Mouse (Mus musculus) heart, embryonic 15.5 days (tissue): Measurements from ENCODE around the gene Zbtb16. TPM values are rescaled to one million over a fixed set of nuclear protein-coding genes. Genes with fewer than 3 reads are reported as not detected.

ENCODE experiments used
- ATAC-seq: fragments of 200-750 bp; cut with Nextera tagmentation; replicated peaks from 2 replicates; pipeline ENCODE4 v1.8.0; 2017; ENCODE audit warnings: low read depth, moderate TSS enrichment; ENCODE audit not compliant: insufficient number of reproducible peaks, insufficient read depth, low FRiP score
- H3K27ac ChIP-seq: fragments of 300-500 bp; sonication (generic); 2 replicates; pipeline ENCODE4 v1.5.1; 2015; ENCODE audit warnings: mild to moderate bottlenecking, inconsistent platforms
- H3K27me3 ChIP-seq: fragments of 300-500 bp; sonication (generic); 2 replicates; pipeline ENCODE4 v1.6.1; 2015; ENCODE audit warnings: inconsistent platforms
- H3K36me3 ChIP-seq: fragments of 300-500 bp; sonication (generic); 2 replicates; pipeline ENCODE4 v1.6.1; 2015; ENCODE audit warnings: mild to moderate bottlenecking, inconsistent platforms
- H3K4me1 ChIP-seq: fragments of 300-500 bp; sonication (generic); replicated peaks from 2 replicates; pipeline ENCODE4 v1.6.1; 2015; ENCODE audit warnings: inconsistent platforms
- H3K4me2 ChIP-seq: fragments of 300-500 bp; sonication (generic); 2 replicates; pipeline ENCODE4 v1.6.1; 2015; ENCODE audit warnings: inconsistent platforms, mild to moderate bottlenecking, moderate library complexity
- H3K4me3 ChIP-seq: fragments of 300-500 bp; sonication (generic); 2 replicates; pipeline ENCODE4 v1.5.1; 2015; ENCODE audit warnings: mild to moderate bottlenecking, inconsistent platforms
- H3K9ac ChIP-seq: fragments of 300-500 bp; sonication (generic); 2 replicates; pipeline ENCODE4 v1.6.1; 2015; ENCODE audit warnings: mild to moderate bottlenecking, inconsistent platforms
- H3K9me3 ChIP-seq: fragments of 300-500 bp; sonication (generic); replicated peaks from 2 replicates; pipeline ENCODE4 v1.6.1; 2016; ENCODE audit warnings: inconsistent platforms
- WGBS: fragments of 180-500 bp; shearing (Covaris S2); methylation state at CpG from one replicate; pipeline ENCODE4 v1.1.7; 2015; ENCODE audit warnings: mixed read lengths; 5-methylcytosine and 5-hydroxymethylcytosine counted together
- polyA plus RNA-seq: library from polyadenylated mRNA; unstranded; fragments of >200 nt; fragmentation: Nextera tagmentation; extraction: Ambion mirVana; gene quantifications from 2 replicates; pipeline ENCODE4 v1.2.1, GENCODE M21; 2015

Gene Zbtb16
- polyA plus RNA-seq, 1 experiment from 2014 or later, result 6.0 TPM

DNA sequence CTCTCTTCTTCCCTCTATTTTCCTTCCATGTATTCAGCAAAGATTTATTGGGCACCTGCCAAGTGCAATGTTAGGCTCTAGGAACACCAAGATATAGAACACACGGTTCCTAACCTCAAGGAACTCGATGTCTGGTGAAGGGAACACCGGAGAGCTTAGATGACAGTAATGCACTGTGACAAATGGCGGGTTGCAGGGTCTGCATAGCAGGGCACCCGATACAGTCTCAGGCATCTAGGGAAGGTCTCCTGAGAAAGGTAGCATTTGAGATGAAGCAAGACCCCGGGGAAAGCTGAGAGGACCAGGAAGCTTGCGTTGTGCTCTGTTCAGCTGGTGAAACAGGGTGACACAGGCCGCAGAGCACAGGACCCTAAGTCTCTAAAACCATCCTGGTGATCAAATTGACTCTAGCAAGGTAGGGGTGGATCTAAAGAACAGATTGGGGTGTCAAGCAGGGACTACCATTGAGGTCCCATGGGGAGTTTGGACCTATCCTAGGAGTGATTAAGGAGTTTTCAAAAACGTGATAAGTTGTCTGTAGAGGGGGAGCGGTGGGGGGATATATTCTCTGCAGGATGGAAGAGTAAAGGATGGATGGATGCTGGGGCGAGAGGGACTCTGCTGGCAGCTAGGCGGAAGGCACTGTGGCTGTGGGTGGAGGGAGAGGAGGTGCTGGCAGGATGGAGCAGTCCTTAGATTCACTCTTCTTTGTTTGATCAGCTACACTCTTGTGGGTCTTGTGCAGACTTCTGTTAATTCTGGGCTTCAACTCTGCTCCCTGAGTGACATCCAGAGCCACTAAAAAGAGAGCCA, 187.5 kb downstream of the Zbtb16 start:
- 54% methylated on average over 12 of the region's 12 CpGs for WGBS
- Histone ChIP-seq H3K4me1 (peaks cover 21% of the 10 kb centered on the region), H3K27me3 (peaks cover 13% of the 10 kb centered on the region; the same call in 1 of the 2 replicates), H3K4me3 (no peak overlapping the region), H3K9ac (no peak overlapping the region; the same call in 1 of the 2 replicates), H3K36me3 (no peaks in the 10 kb centered on the region), H3K9me3 (no peaks in the 10 kb centered on the region), H3K4me2 (peak overlapping the region; percentile 69), H3K27ac (no peak overlapping the region)
- ATAC-seq, result no peak

DNA sequence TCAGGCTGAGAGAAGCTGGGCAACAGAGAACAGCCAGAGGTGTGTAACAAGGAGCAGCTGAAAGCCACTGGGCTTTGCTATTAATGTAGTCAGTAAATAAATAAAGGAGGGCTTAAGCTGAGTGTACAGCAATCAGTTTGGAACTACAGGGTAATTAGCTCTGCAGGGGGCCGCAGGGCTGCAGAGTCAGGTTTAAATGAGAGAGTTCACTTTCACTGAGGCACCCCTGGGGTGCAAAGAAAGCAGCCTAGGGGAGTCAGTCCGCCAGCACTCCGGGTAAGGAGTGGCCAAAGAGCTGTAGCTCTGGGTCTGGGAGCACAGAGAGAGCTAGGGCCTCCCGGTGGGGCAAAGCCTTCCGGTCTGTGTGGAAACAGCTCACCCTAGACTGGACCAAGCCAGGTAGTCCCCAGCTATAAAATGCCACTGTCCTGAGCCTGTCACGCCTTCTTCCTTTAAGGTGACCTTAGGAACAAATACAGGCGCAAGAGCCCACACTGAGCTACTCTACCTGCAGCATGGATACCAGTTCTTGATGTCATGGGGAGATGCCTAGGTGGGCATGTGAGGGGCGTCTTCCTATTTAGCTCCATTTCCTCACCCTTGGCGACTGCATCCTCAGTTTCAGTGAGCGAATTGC, 188.3 kb downstream of the Zbtb16 start:
- Histone ChIP-seq H3K9ac (no peak overlapping the region), H3K4me2 (no peak overlapping the region), H3K27ac (no peak overlapping the region), H3K27me3 (peaks cover 13% of the 10 kb centered on the region; the same call in 1 of the 2 replicates), H3K36me3 (no peaks in the 10 kb centered on the region), H3K4me1 (peaks cover 21% of the 10 kb centered on the region), H3K4me3 (no peak overlapping the region), H3K9me3 (no peaks in the 10 kb centered on the region)
- WGBS, result 53% methylated on average over 10 of the region's 10 CpGs
- ATAC-seq, result 0 out of 2 replicates have a peak, but pooled peaks have one; percentile 7

- no peak overlapping the region for H3K27ac ChIP-seq
- H3K4me3 ChIP-seq, result no peak overlapping the region
- no peak for ATAC-seq
- H3K4me1 ChIP-seq, result peaks cover 21% of the 10 kb centered on the region
- no peaks in the 10 kb centered on the region for H3K36me3 ChIP-seq
- 57% methylated on average over 16 of the region's 16 CpGs for WGBS
- no peak overlapping the region for H3K9ac ChIP-seq
- H3K4me2 ChIP-seq, result no peak overlapping the region
- H3K9me3 ChIP-seq, result no peaks in the 10 kb centered on the region
- peaks cover 10% of the 10 kb centered on the region; the same call in 1 of the 2 replicates for H3K27me3 ChIP-seq
These were observed 189.0 kb downstream of the Zbtb16 start for GRCm38 (mm10) chr9:48646781-48647647.

- Histone ChIP-seq H3K9ac (no peak overlapping the region), H3K4me2 (no peak overlapping the region), H3K4me1 (peaks cover 21% of the 10 kb centered on the region), H3K27ac (no peak overlapping the region), H3K27me3 (peaks cover 10% of the 10 kb centered on the region; the same call in 1 of the 2 replicates), H3K4me3 (no peak overlapping the region), H3K9me3 (no peaks in the 10 kb centered on the region), H3K36me3 (no peaks in the 10 kb centered on the region)
- WGBS, result 27% methylated on average over 4 of the region's 4 CpGs
- no peak for ATAC-seq
These were observed 189.8 kb downstream of the Zbtb16 start for GRCm38 (mm10) chr9:48646251-48646650.

DNA sequence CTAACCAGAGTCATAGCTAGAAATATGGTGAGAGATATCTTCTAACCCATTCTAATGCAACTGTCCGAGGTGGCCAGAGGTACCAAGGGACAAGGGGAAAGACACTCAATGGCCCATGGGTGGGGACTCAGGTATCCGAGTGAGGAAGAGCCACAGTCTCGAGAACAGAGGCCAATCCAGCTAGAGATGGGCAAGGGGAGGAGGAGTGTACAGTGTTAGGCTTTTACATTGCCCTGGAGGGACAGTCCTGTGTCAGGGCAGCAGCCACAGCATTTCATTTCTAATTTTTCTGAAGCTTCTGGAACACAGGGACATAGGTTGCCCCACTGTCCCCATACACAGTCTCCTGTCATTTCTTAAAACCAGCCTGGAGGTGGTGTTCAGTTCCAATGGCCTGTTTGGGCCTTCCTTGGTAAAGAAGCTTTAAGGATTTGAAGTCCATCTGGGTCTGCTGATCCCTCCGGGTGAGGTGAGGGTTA, 190.3 kb downstream of the Zbtb16 start:
- H3K27ac ChIP-seq, result no peak overlapping the region
- no peak overlapping the region for H3K4me2 ChIP-seq
- H3K9ac ChIP-seq, result no peak overlapping the region
- WGBS, result 51% methylated on average over 4 of the region's 4 CpGs
- no peaks in the 10 kb centered on the region for H3K36me3 ChIP-seq
- no peak for ATAC-seq
- peaks cover 21% of the 10 kb centered on the region for H3K4me1 ChIP-seq
- no peaks in the 10 kb centered on the region for H3K9me3 ChIP-seq
- H3K4me3 ChIP-seq, result no peak overlapping the region
- peaks cover 10% of the 10 kb centered on the region; the same call in 1 of the 2 replicates for H3K27me3 ChIP-seq

- Histone ChIP-seq H3K4me3 (no peak overlapping the region), H3K9ac (no peak overlapping the region), H3K4me1 (peaks cover 21% of the 10 kb centered on the region), H3K27me3 (peaks cover 10% of the 10 kb centered on the region; the same call in 1 of the 2 replicates), H3K36me3 (no peaks in the 10 kb centered on the region), H3K27ac (no peak overlapping the region), H3K9me3 (no peaks in the 10 kb centered on the region), H3K4me2 (no peak overlapping the region)
- no peak for ATAC-seq
- WGBS, result 45% methylated on average over 13 of the region's 13 CpGs
These were observed 190.9 kb downstream of the Zbtb16 start for GRCm38 (mm10) chr9:48644926-48645647.

DNA sequence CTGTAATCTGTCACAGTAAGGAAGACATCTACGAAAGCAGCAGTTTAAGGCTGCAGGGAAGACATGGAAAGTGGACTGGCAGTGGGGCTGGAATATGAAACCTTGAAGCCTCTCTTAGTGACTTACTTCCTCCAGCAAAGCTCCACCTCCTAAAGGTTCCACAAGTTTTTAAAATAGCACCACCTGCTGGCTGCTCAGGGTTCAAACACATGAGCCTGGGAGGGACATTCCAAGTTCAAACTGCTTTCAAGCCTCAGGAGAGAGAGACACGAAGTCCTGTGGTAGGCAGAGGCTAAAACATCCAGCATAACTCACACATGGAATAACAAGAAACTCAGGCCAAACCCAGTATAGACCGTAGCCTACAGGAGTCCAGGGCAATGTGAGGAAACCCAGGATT, 191.6 kb downstream of the Zbtb16 start:
- Histone ChIP-seq H3K4me2 (no peak overlapping the region), H3K4me3 (no peak overlapping the region), H3K27ac (no peak overlapping the region), H3K9ac (no peak overlapping the region), H3K9me3 (no peaks in the 10 kb centered on the region), H3K27me3 (peaks cover 7% of the 10 kb centered on the region; the same call in 1 of the 2 replicates), H3K36me3 (no peaks in the 10 kb centered on the region), H3K4me1 (peaks cover 16% of the 10 kb centered on the region)
- ATAC-seq, result no peak
- 73% methylated on average over 3 of the region's 3 CpGs for WGBS

DNA sequence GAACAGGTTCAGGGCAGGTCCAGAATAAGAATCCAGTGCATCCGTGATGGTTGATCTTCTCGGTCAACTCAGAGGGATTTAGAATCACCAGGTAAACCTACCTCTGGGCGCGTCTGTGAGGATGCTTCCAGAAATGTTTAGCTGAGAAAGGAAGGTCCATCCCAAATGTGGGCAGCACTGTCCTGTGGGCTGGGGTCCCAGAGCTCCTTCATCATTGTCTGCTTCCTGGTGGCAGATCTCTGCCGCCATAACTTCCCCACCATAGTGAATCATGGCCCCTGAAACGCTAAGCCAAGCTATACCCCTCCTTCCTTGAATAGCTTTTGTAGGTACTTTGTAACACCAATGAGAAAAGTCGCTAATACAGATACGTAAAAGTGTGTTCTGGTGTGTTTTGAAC, 194.4 kb downstream of the Zbtb16 start:
- Histone ChIP-seq H3K27me3 (peaks cover 8% of the 10 kb centered on the region; the same call in 1 of the 2 replicates), H3K27ac (no peak overlapping the region), H3K4me2 (no peak overlapping the region), H3K9ac (no peak overlapping the region), H3K36me3 (no peaks in the 10 kb centered on the region), H3K4me1 (no peaks in the 10 kb centered on the region), H3K9me3 (no peaks in the 10 kb centered on the region), H3K4me3 (no peak overlapping the region)
- WGBS, result 85% methylated on average over 8 of the region's 8 CpGs
- no peak for ATAC-seq

- WGBS, result 63% methylated on average over 8 of the region's 8 CpGs
- Histone ChIP-seq H3K9me3 (no peaks in the 10 kb centered on the region), H3K36me3 (no peaks in the 10 kb centered on the region), H3K27me3 (peaks cover 15% of the 10 kb centered on the region; the same call in 1 of the 2 replicates), H3K4me2 (no peak overlapping the region), H3K4me1 (no peaks in the 10 kb centered on the region), H3K27ac (no peak overlapping the region), H3K9ac (no peak overlapping the region), H3K4me3 (no peak overlapping the region)
- no peak for ATAC-seq
These were observed 195.1 kb downstream of the Zbtb16 start for GRCm38 (mm10) chr9:48640881-48641280.

DNA sequence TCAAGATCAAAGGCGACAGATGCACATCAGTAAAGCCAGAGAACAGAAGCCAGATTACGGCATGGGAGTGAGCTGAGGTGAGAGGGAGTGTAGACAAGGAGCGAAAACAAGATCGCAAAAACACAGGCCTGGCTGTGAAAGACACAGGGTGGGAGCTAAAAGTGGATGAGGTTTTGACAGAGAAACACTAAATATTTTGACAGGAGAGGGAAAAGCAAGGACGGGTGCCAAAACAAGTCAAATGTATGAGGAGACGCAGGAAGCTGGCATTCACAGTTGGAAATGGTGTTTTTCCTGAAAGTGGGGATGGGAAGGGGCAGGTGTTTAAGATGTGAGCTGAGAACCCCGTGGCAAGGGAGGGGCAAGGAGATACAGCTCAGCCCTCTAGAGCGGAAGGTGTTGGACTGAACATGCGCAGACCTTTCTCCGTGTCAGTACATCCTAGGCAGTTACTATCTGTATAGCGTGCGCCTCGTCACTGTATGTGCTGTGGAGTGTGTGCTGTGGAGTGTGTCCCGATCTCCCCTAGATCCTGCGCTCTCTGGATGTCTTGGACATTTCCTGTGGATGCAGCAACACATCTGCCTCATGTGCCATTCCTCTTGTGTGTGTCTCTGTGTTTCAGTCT, 197.7 kb downstream of the Zbtb16 start:
- Histone ChIP-seq H3K27me3 (peaks cover 21% of the 10 kb centered on the region; the same call in 1 of the 2 replicates), H3K9ac (no peak overlapping the region), H3K36me3 (no peaks in the 10 kb centered on the region), H3K4me2 (no peak overlapping the region), H3K4me3 (no peak overlapping the region), H3K27ac (no peak overlapping the region), H3K9me3 (no peaks in the 10 kb centered on the region), H3K4me1 (0 out of 2 replicates have a peak, but pooled peaks cover 2% of the 10 kb centered on the region)
- no peak for ATAC-seq
- WGBS, result 55% methylated on average over 15 of the region's 15 CpGs
